Mouse (Mus musculus) lung, embryonic 16.5 days (tissue): ENCODE measurements around the gene Ckm. TPM values are rescaled to one million over a fixed set of nuclear protein-coding genes. Genes with fewer than 3 reads are reported as not detected.

Source experiments
- ATAC-seq: fragments of 200-750 bp; cut with Nextera tagmentation; 2 replicates; pipeline ENCODE4 v1.8.0; 2017; ENCODE audit warnings: low read depth, mild to moderate bottlenecking, moderate library complexity
- H3K27ac ChIP-seq: fragments of 300-500 bp; sonication (generic); 2 replicates; pipeline ENCODE4 v1.5.1; 2014; ENCODE audit warnings: mild to moderate bottlenecking, control low read depth, low read length
- H3K27me3 ChIP-seq: fragments of 300-500 bp; sonication (generic); 2 replicates; pipeline ENCODE4 v1.6.1; 2014; ENCODE audit warnings: low read depth, low read length, mixed read lengths; ENCODE audit not compliant: control insufficient read depth, insufficient read depth
- H3K36me3 ChIP-seq: fragments of 300-500 bp; sonication (generic); 2 replicates; pipeline ENCODE4 v1.6.1; 2014; ENCODE audit warnings: low read length; ENCODE audit not compliant: control insufficient read depth, insufficient read depth
- H3K4me1 ChIP-seq: fragments of 300-500 bp; sonication (generic); replicated peaks from 2 replicates; pipeline ENCODE4 v1.6.1; 2014; ENCODE audit warnings: low read length, mixed read lengths; ENCODE audit not compliant: control insufficient read depth, insufficient read depth
- H3K4me2 ChIP-seq: fragments of 300-500 bp; sonication (generic); 2 replicates; pipeline ENCODE4 v1.6.1; 2014; ENCODE audit warnings: low read depth, low read length, control low read depth
- H3K4me3 ChIP-seq: fragments of 300-500 bp; sonication (generic); 2 replicates; pipeline ENCODE4 v1.5.1; 2014; ENCODE audit warnings: mild to moderate bottlenecking, low read length, control low read depth
- H3K9ac ChIP-seq: fragments of 300-500 bp; sonication (generic); 2 replicates; pipeline ENCODE4 v1.6.1; 2014; ENCODE audit warnings: low read length, control low read depth
- H3K9me3 ChIP-seq: fragments of 300-500 bp; sonication (generic); 2 replicates; pipeline ENCODE4 v1.6.1; 2016; ENCODE audit warnings: low read length; ENCODE audit not compliant: control insufficient read depth
- WGBS: fragments of 180-500 bp; shearing (Covaris S2); extraction: QIAGEN DNeasy Blood & Tissue Kit; methylation state at CpG from one replicate; pipeline ENCODE4 v1.1.7; 2014; 5-methylcytosine and 5-hydroxymethylcytosine counted together
- polyA plus RNA-seq: library from polyadenylated mRNA; unstranded; fragments of >200 nt; fragmentation: Nextera tagmentation; extraction: Ambion mirVana; gene quantifications from 2 replicates; pipeline ENCODE4 v1.2.1, GENCODE M21; 2015

Ckm gene
- 78.9 and 137 TPM in 2 replicates for polyA plus RNA-seq

GRCm38 (mm10) chr7:19404476-19404875, at the start of gene Ckm:
Gene Ckm, plus strand, starts transcription at chr7:19404776.
- H3K27me3 ChIP-seq: peaks cover 30% of the 10 kb centered on the region
- peaks cover 3% of the 10 kb centered on the region for H3K4me1 ChIP-seq
- H3K9ac ChIP-seq: peak within 1 kb of the TSS; percentile 69
- H3K4me3 ChIP-seq: peak within 1 kb of the TSS; percentile 70
- H3K36me3 ChIP-seq: no peaks in the 10 kb centered on the region
- ATAC-seq: no peak
- no peak within 1 kb of the TSS for H3K27ac ChIP-seq
- peak within 1 kb of the TSS; percentile 95 for H3K4me2 ChIP-seq
- H3K9me3 ChIP-seq: no peaks in the 10 kb centered on the region
- 41% methylated on average over 7 of the region's 7 CpGs for WGBS

- Histone ChIP-seq H3K9ac (no peak overlapping the region), H3K27me3 (no peaks in the 10 kb centered on the region), H3K4me2 (no peak overlapping the region), H3K27ac (no peak overlapping the region), H3K4me1 (peaks cover 2% of the 10 kb centered on the region; the same call in 1 of the 2 replicates), H3K4me3 (no peak overlapping the region), H3K36me3 (peaks cover 18% of the 10 kb centered on the region), H3K9me3 (no peaks in the 10 kb centered on the region)
- WGBS: 87% methylated on average over 5 of the region's 5 CpGs
- ATAC-seq: no peak
Observed at GRCm38 (mm10) chr7:19354991-19355390, 49.6 kb upstream of the Ckm start.

- 75% methylated on average over 10 of the region's 10 CpGs for WGBS
- Histone ChIP-seq H3K4me3 (no peak overlapping the region), H3K9ac (no peak overlapping the region), H3K9me3 (no peaks in the 10 kb centered on the region), H3K27ac (no peak overlapping the region), H3K4me1 (peaks cover 3% of the 10 kb centered on the region), H3K36me3 (peaks cover 14% of the 10 kb centered on the region), H3K4me2 (no peak overlapping the region), H3K27me3 (no peaks in the 10 kb centered on the region)
- no peak for ATAC-seq
Observed at GRCm38 (mm10) chr7:19356311-19356710, 48.3 kb upstream of the Ckm start.

GRCm38 (mm10) chr7:19357381-19358375, 46.9 kb upstream of the Ckm start:
- Histone ChIP-seq H3K4me1 (peaks cover 9% of the 10 kb centered on the region), H3K9me3 (no peaks in the 10 kb centered on the region), H3K4me3 (no peak overlapping the region), H3K36me3 (peaks cover 9% of the 10 kb centered on the region), H3K9ac (no peak overlapping the region), H3K27ac (no peak overlapping the region), H3K4me2 (peak overlapping the region; percentile 94; the same call in 1 of the 2 replicates), H3K27me3 (no peaks in the 10 kb centered on the region)
- WGBS: 87% methylated on average over 25 of the region's 25 CpGs
- no peak for ATAC-seq

- H3K4me3 ChIP-seq: peak overlapping the region; percentile 73
- H3K27me3 ChIP-seq: no peaks in the 10 kb centered on the region
- H3K4me2 ChIP-seq: peak overlapping the region; percentile 94
- H3K4me1 ChIP-seq: peaks cover 9% of the 10 kb centered on the region
- H3K27ac ChIP-seq: no peak overlapping the region
- no peak for ATAC-seq
- 0 out of 2 replicates have a peak, but pooled peaks cover 3% of the 10 kb centered on the region for H3K36me3 ChIP-seq
- peak overlapping the region; percentile 71 for H3K9ac ChIP-seq
- H3K9me3 ChIP-seq: no peaks in the 10 kb centered on the region
- WGBS: 9% methylated on average over 13 of the region's 13 CpGs
Observed at GRCm38 (mm10) chr7:19358634-19359033, 45.9 kb upstream of the Ckm start.

- Histone ChIP-seq H3K9ac (peak within 1 kb of the TSS; percentile 71), H3K27ac (peak within 1 kb of the TSS; percentile 73), H3K4me3 (peak within 1 kb of the TSS; percentile 73), H3K4me1 (peaks cover 9% of the 10 kb centered on the region), H3K36me3 (0 out of 2 replicates have a peak, but pooled peaks cover 3% of the 10 kb centered on the region), H3K9me3 (no peaks in the 10 kb centered on the region), H3K4me2 (peak within 1 kb of the TSS; percentile 94), H3K27me3 (no peaks in the 10 kb centered on the region)
- under 1% methylated on average over 31 of the region's 31 CpGs for WGBS
- peak; percentile 71 for ATAC-seq
Observed at GRCm38 (mm10) chr7:19359299-19359891, 45.2 kb upstream of the Ckm start, which contains the start of the genes Cd3eap and Ppp1r13l. Gene Cd3eap, minus strand, starts transcription at chr7:19359483. Gene Ppp1r13l, plus strand, starts transcription at chr7:19359749.

GRCm38 (mm10) chr7:19359892-19360641, 44.5 kb upstream of the Ckm start:
- Histone ChIP-seq H3K4me2 (peak overlapping the region; percentile 94), H3K4me1 (peaks cover 9% of the 10 kb centered on the region), H3K4me3 (peak overlapping the region; percentile 73), H3K27me3 (no peaks in the 10 kb centered on the region), H3K27ac (peak overlapping the region; percentile 73), H3K9ac (peak overlapping the region; percentile 71), H3K9me3 (no peaks in the 10 kb centered on the region), H3K36me3 (0 out of 2 replicates have a peak, but pooled peaks cover 3% of the 10 kb centered on the region)
- peak; percentile 74 for ATAC-seq
- under 1% methylated on average over 45 of the region's 45 CpGs for WGBS

GRCm38 (mm10) chr7:19360944-19361343, 43.6 kb upstream of the Ckm start:
- H3K4me3 ChIP-seq: peak overlapping the region; percentile 73

More at GRCm38 (mm10) chr7:19360944-19361343, 43.6 kb upstream of the Ckm start:
- ATAC-seq: peak; percentile 81
- 0 out of 2 replicates have a peak, but pooled peaks cover 3% of the 10 kb centered on the region for H3K36me3 ChIP-seq
- peak overlapping the region; percentile 10; the same call in 1 of the 2 replicates for H3K27ac ChIP-seq
- peak overlapping the region; percentile 94 for H3K4me2 ChIP-seq
- peaks cover 9% of the 10 kb centered on the region for H3K4me1 ChIP-seq
- under 1% methylated on average over 27 of the region's 27 CpGs for WGBS
- H3K27me3 ChIP-seq: no peaks in the 10 kb centered on the region
- peak overlapping the region; percentile 73 for H3K9ac ChIP-seq
- no peaks in the 10 kb centered on the region for H3K9me3 ChIP-seq
